Mouse (Mus musculus) brain, embryonic 14.5 days (tissue): Measurements from ENCODE around the gene D5Ertd579e.

ENCODE experiments used
- CTCF ChIP-seq: fragments of 200-500 bp; IDR thresholded peaks from 2 replicates; pipeline ENCODE4 v1.5.1; 2012; ENCODE audit warnings: inconsistent platforms, mild to moderate bottlenecking, moderate library complexity, borderline replicate concordance; ENCODE audit not compliant: insufficient read depth, insufficient read length; ENCODE audit errors: extremely low read depth
- POLR2A ChIP-seq: fragments of 200-500 bp; IDR thresholded peaks from 2 replicates; pipeline ENCODE4 v1.6.1; 2012; ENCODE audit warnings: mild to moderate bottlenecking, inconsistent platforms, borderline replicate concordance; ENCODE audit not compliant: poor library complexity, insufficient read depth, insufficient read length, severe bottlenecking; ENCODE audit errors: extremely low read depth

DNA sequence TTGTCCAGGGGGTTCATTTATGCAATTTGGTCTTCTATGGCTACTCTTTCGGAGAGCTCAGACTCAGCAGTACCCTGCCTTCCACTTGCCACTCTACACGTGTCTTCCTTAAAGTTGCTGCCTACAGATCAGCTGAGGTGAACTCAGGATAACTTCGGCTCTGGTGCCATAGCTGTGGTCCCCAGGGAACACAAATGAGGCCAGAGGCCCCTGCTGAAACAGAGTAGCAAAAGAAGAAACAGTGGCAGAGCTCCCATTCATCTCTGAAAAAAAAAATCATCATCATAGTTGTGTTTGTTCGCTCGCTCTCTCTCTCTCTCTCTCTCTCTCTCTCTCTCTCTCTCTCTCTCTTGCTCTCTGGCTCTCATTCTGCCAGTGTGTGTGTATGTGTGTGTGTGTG, 2.9 kb upstream of the D5Ertd579e start:
- TF ChIP-seq CTCF: no peak
- TF ChIP-seq POLR2A: no peak
